Comparison of ENCODE assay signal across 17 mouse cellular contexts in genomic region chr10:17106831-17107230, GRCm38 (mm10).
"Had no signal": no experiment of that assay in that cellular context is flagged by ENCODE, and none has a peak within 500 bp of the region (broad histone marks: within the 10 kb centered on the region; RNA-seq: fewer than 3 reads in every experiment).

No protein-coding gene starts in this region.

- H3K9me3 ChIP-seq: liver, embryonic 13.5 days; liver, embryonic 15.5 days; lung, embryonic 15.5 days; midbrain, embryonic 10.5 days; midbrain, embryonic 12.5 days; neural tube, embryonic 13.5 days; neural tube, embryonic 15.5 days; stomach, embryonic 15.5 days had no signal

- H3K4me1 ChIP-seq: liver, embryonic 13.5 days; liver, embryonic 15.5 days; neural tube, embryonic 15.5 days had no signal

- H3K9ac ChIP-seq: liver, embryonic 13.5 days; liver, embryonic 15.5 days; liver, postnatal 0 days; lung, embryonic 15.5 days; midbrain, embryonic 12.5 days; neural tube, embryonic 13.5 days; neural tube, embryonic 15.5 days; stomach, embryonic 15.5 days had no signal

- H3K27ac ChIP-seq: liver, embryonic 13.5 days; liver, embryonic 15.5 days; lung, embryonic 15.5 days; midbrain, embryonic 10.5 days; midbrain, embryonic 12.5 days; neural tube, embryonic 13.5 days; neural tube, embryonic 15.5 days; stomach, embryonic 15.5 days had no signal

- H3K36me3 ChIP-seq: liver, embryonic 13.5 days; liver, embryonic 15.5 days; lung, embryonic 15.5 days; midbrain, embryonic 10.5 days; midbrain, embryonic 12.5 days; neural tube, embryonic 13.5 days; neural tube, embryonic 15.5 days; stomach, embryonic 15.5 days had no signal

- ATAC-seq: liver, postnatal 0 days; midbrain, embryonic 16.5 days had no signal

- DNase-seq: liver, embryonic 13.5 days; liver, postnatal 0 days; midbrain, embryonic 14.5 days; right cerebral cortex, postnatal 14 days; thymus, adult 18-20 months; thymus, postnatal 14 days; thymus, postnatal 36 days had no signal

- H3K4me3 ChIP-seq: liver, embryonic 13.5 days; liver, embryonic 15.5 days; lung, embryonic 15.5 days; midbrain, embryonic 10.5 days; midbrain, embryonic 12.5 days; myocyte; neural tube, embryonic 13.5 days; neural tube, embryonic 15.5 days; stomach, embryonic 15.5 days had no signal

- H3K4me2 ChIP-seq: liver, embryonic 11.5 days; liver, embryonic 13.5 days; liver, embryonic 15.5 days; lung, embryonic 15.5 days; midbrain, embryonic 12.5 days; neural tube, embryonic 13.5 days; neural tube, embryonic 15.5 days; stomach, embryonic 15.5 days had no signal

- H3K27me3 ChIP-seq: liver, embryonic 13.5 days; liver, embryonic 15.5 days; lung, embryonic 15.5 days; midbrain, embryonic 12.5 days; neural tube, embryonic 13.5 days; neural tube, embryonic 15.5 days; stomach, embryonic 15.5 days had no signal
